Mouse (Mus musculus): ENCODE measurements around the gene Rhoc.
"Not testable (repeated sequence)": the region's sequence is repeated elsewhere in the genome, so short reads cannot be mapped to it uniquely, and the experiment has no call there.

Gene Rhoc

DNA sequence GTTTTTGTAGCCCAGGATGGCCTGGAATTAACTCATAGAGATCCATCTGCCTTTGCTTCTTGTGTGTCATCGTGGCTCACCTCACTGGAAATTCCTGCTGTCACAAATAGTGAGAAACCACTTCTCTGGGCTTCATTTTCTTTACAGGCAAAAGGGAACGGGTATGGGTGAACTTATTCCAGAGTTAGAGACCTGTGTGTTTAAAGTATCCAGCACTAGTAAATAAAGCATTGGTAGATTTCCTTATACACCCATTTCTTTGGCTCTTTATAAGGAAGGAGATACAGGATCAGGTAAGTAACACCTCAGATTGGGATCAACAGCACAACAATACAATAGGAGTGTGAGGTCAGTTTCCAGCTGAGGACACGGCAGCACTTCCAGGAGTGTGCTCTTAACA lies at the start of gene Rhoc:
TSS of gene Rhoc (plus strand) at position 301 of the 400 bp plus-strand sequence.
- no peak for DNase-seq (ENCODE audit: low spot score)

DNA sequence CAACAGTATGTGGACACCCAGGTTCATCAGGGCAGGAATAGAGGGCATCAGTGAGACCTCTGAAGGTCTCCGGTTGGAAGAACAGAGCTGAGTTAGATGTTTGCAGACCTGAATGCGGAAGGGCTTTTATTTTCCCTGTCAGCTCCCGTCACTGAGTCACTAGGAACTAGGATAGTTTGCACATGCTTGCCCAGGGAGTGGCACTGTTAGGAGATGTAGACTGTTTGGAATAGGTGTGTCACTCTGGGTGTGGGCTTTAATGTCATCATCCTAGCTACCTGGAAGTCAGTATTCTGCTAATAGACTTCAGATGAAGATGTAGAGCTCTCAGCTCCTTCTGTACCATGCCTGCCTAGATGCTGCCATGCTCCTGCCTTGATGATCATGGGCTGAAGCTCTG lies 46.2 kb upstream of the Rhoc start:
- no peak for DNase-seq (ENCODE audit: low spot score)

- no peak for DNase-seq (ENCODE audit: low spot score)
Measured at GRCm38 (mm10) chr3:104743161-104743560, 45.0 kb upstream of the Rhoc start.

- no peak for DNase-seq (ENCODE audit: low spot score)
Measured at GRCm38 (mm10) chr3:104743864-104744263, 44.3 kb upstream of the Rhoc start.

- DNase-seq (ENCODE audit: low spot score) = peak; percentile 18
Measured at GRCm38 (mm10) chr3:104752845-104753244, 35.3 kb upstream of the Rhoc start.

- DNase-seq (ENCODE audit: low spot score) = peak; percentile 73
Measured at GRCm38 (mm10) chr3:104758406-104758805, 29.8 kb upstream of the Rhoc start.

DNA sequence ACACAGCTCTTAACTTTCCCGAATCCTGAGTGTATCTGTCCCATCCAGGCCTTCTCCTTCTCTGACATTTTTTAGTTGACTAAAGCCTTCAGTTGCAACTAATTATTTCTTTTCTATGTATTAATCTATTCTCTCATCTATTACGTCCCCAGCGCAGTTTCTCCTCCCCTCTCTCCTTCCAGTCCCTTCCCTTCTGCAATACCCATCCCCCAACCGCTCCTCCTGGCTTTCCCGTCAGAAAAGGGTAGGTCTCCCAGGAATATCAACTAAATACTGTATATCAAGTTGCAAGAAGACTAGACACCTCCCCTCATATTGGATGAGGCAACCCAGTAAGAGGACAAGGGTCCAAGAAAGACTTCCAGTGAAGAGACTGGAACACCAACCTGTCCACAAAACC lies 29.3 kb upstream of the Rhoc start:
- DNase-seq (ENCODE audit: low spot score) = no peak

- DNase-seq (ENCODE audit: low spot score) = not testable (repeated sequence)
Measured at GRCm38 (mm10) chr3:104762103-104762863, 25.9 kb upstream of the Rhoc start.

GRCm38 (mm10) chr3:104765021-104765420 lies 23.2 kb upstream of the Rhoc start:
- peak; percentile 14 for DNase-seq (ENCODE audit: low spot score)

GRCm38 (mm10) chr3:104767141-104767540 lies 21.0 kb upstream of the Rhoc start:
- no peak for DNase-seq (ENCODE audit: low spot score)

GRCm38 (mm10) chr3:104767716-104768115 lies 20.5 kb upstream of the Rhoc start:
- no peak for DNase-seq (ENCODE audit: low spot score)

DNA sequence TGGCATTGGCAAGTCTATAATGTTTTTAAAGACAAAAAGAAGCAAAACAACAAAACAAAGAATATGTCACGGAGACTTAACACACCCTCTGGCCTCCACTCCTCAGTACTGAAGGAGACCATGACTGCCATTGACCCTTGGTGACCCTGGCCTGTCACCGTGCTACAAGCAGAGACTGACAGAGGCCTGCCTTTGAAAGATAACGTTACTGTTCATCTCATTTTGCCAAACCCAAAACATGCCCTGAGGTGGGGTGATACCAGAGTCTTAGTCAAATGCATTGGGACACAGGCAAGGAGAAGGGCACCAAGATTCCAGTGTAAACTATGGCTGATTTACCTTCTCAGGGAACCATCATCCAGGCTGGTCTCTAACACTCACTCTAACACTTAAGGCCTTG lies 19.0 kb upstream of the Rhoc start:
- DNase-seq (ENCODE audit: low spot score) = no peak

DNA sequence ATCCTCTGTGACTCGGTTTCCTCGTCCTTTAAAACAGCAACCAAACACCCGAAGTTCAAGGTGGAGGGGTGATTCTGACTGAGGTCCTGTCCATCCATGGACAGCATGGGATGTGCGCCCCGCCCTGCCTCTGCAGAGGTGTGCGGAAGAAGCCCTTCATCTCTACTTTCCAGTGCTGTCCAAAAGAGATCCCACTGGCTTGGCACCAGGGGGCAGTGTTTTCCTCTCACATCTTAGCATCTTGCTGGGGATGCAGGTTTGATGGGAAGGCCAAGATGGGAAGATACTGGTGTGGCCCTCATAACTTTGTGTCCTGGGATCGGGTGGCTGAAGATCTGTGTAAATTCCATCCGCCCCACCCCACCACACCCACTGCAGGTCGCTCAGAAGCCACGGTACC lies 18.1 kb upstream of the Rhoc start:
- peak; percentile 29 for DNase-seq (ENCODE audit: low spot score)

- no peak for DNase-seq (ENCODE audit: low spot score)
Measured at GRCm38 (mm10) chr3:104770918-104771317, 17.3 kb upstream of the Rhoc start.

- no peak for DNase-seq (ENCODE audit: low spot score)
Measured at GRCm38 (mm10) chr3:104771460-104771859, 16.7 kb upstream of the Rhoc start.

DNA sequence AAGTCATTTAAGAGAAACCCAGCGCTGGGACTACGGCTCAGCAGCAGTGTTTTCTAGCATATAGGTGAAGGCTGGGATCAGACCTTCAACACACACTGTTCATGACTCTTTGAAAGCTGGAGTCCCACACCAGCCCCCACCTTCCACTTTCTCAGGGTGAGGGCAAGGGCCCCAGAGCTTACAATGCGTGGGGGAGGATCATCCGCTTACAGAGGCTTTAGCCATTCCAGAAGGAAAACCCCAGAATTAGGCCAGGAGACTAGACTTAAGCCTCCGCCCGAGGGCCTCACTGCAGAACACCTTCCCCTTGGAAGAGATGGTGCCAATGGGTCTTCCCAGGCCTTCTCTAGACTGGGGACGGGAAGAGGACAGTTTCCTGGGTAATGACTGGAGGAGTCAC lies 14.9 kb upstream of the Rhoc start:
- no peak for DNase-seq (ENCODE audit: low spot score)

- DNase-seq (ENCODE audit: low spot score) = peak; percentile 49
Measured at GRCm38 (mm10) chr3:104777342-104777741, 10.8 kb upstream of the Rhoc start.

DNA sequence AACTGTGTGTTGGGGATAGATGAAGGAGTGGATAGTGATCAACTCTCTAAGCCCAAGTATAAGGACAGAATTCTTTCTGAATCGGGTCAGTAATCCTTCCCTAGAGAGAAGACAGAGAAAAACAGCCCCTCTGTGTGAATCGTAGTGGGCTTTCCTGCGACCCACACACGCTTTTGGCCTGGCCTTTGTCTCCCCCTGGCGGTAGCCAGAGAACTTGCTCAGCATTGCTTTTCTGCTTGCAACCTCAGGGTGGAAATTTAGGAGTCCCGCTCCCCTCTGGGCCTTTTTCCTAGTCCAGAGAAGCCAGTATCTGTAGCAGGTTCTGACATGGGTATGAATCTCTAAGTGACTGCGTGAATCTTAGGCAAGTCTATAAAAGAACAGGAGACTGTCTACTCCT lies 8.2 kb upstream of the Rhoc start:
- peak; percentile 55 for DNase-seq (ENCODE audit: low spot score)

GRCm38 (mm10) chr3:104780561-104781420 lies 7.4 kb upstream of the Rhoc start, which contains the start of gene Ppm1j:
Gene Ppm1j (plus strand): TSS chr3:104781056.
- DNase-seq (ENCODE audit: low spot score) = peak; percentile 68

- DNase-seq (ENCODE audit: low spot score) = no peak
Measured at GRCm38 (mm10) chr3:104781471-104781903, 6.7 kb upstream of the Rhoc start, which contains the start of gene Fam19a3. Gene Fam19a3 (minus strand): TSS chr3:104781840.

GRCm38 (mm10) chr3:104782061-104782681 lies 6.0 kb upstream of the Rhoc start:
- no peak for DNase-seq (ENCODE audit: low spot score)

- no peak for DNase-seq (ENCODE audit: low spot score)
Measured at GRCm38 (mm10) chr3:104783971-104784500, 4.1 kb upstream of the Rhoc start.
